Mouse (Mus musculus) neural tube, embryonic 11.5 days (tissue): ENCODE results near the gene Olfr60. TPM values are rescaled to one million over a fixed set of nuclear protein-coding genes. Genes with fewer than 3 reads are reported as not detected.

Experiments used
- ATAC-seq: fragments of 200-750 bp; cut with Nextera tagmentation; 2 replicates; pipeline ENCODE4 v1.8.0; 2017; ENCODE audit warnings: moderate number of reproducible peaks, mild to moderate bottlenecking, moderate TSS enrichment, moderate library complexity; ENCODE audit not compliant: insufficient read depth, low FRiP score, low TSS enrichment
- DNase-seq: peaks from one replicate; pipeline ENCODE4 v3.0.0-alpha.2; 2015; ENCODE audit warnings: low spot score
- H3K27ac ChIP-seq: fragments of 300-500 bp; sonication (generic); 2 replicates; pipeline ENCODE4 v1.5.1; 2014; ENCODE audit warnings: low read depth, mild to moderate bottlenecking, low read length
- H3K27me3 ChIP-seq: fragments of 300-500 bp; sonication (generic); 2 replicates; pipeline ENCODE4 v1.6.1; 2014; ENCODE audit warnings: mild to moderate bottlenecking, low read length, mixed read lengths; ENCODE audit not compliant: control insufficient read depth, insufficient read depth
- H3K36me3 ChIP-seq: fragments of 300-500 bp; sonication (generic); 2 replicates; pipeline ENCODE4 v1.6.1; 2014; ENCODE audit warnings: mild to moderate bottlenecking, low read length, moderate library complexity, mixed read lengths; ENCODE audit not compliant: control insufficient read depth, insufficient read depth
- H3K4me1 ChIP-seq: fragments of 300-500 bp; sonication (generic); 2 replicates; pipeline ENCODE4 v1.6.1; 2014; ENCODE audit warnings: low read length, mixed read lengths; ENCODE audit not compliant: control insufficient read depth, insufficient read depth
- H3K4me2 ChIP-seq: fragments of 300-500 bp; sonication (generic); 2 replicates; pipeline ENCODE4 v1.6.1; 2014; ENCODE audit warnings: low read depth, mild to moderate bottlenecking, moderate library complexity
- H3K4me3 ChIP-seq: fragments of 300-500 bp; sonication (generic); 2 replicates; pipeline ENCODE4 v1.5.1; 2014; ENCODE audit warnings: low read depth, low read length
- H3K9ac ChIP-seq: fragments of 300-500 bp; sonication (generic); 2 replicates; pipeline ENCODE4 v1.6.1; 2014; ENCODE audit warnings: mild to moderate bottlenecking, low read length
- H3K9me3 ChIP-seq: fragments of 300-500 bp; sonication (generic); 2 replicates; pipeline ENCODE4 v1.6.1; 2016; ENCODE audit warnings: low read length; ENCODE audit not compliant: control insufficient read depth
- WGBS: fragments of 180-500 bp; shearing (Covaris S2); extraction: QIAGEN DNeasy Blood & Tissue Kit; methylation state at CpG from one replicate; pipeline ENCODE4 v1.1.7; 2014; 5-methylcytosine and 5-hydroxymethylcytosine counted together
- polyA plus RNA-seq: library from polyadenylated mRNA; unstranded; fragments of >200 nt; fragmentation: Nextera tagmentation; extraction: Ambion mirVana; gene quantifications from 2 replicates; pipeline ENCODE4 v1.2.1, GENCODE M21; 2014

Olfr60 gene
- polyA plus RNA-seq, 1 experiment from 2014 or later: not detected

GRCm38 (mm10) chr7:140319861-140320385 is 41.5 kb downstream of the Olfr60 start:
- 84% methylated on average over 3 of the region's 3 CpGs for WGBS
- H3K9ac ChIP-seq: no peak overlapping the region
- DNase-seq: no peak

GRCm38 (mm10) chr7:140299416-140299815 is 62.1 kb downstream of the Olfr60 start:
- DNase-seq (no peak), ATAC-seq (no peak)
- H3K9me3 ChIP-seq: no peaks in the 10 kb centered on the region
- H3K4me2 ChIP-seq: no peak overlapping the region
- no peaks in the 10 kb centered on the region for H3K36me3 ChIP-seq
- H3K27ac ChIP-seq: no peak overlapping the region
- H3K27me3 ChIP-seq: no peaks in the 10 kb centered on the region
- no peak overlapping the region for H3K9ac ChIP-seq
- no peak overlapping the region for H3K4me3 ChIP-seq
- H3K4me1 ChIP-seq: no peaks in the 10 kb centered on the region
- 86% methylated on average over 3 of the region's 3 CpGs for WGBS

More at GRCm38 (mm10) chr7:140319861-140320385, 41.5 kb downstream of the Olfr60 start:
- Histone ChIP-seq H3K27me3 (no peaks in the 10 kb centered on the region), H3K4me3 (no peak overlapping the region), H3K36me3 (no peaks in the 10 kb centered on the region), H3K4me1 (no peaks in the 10 kb centered on the region), H3K27ac (no peak overlapping the region), H3K4me2 (no peak overlapping the region), H3K9me3 (no peaks in the 10 kb centered on the region)
- ATAC-seq: no peak

DNA sequence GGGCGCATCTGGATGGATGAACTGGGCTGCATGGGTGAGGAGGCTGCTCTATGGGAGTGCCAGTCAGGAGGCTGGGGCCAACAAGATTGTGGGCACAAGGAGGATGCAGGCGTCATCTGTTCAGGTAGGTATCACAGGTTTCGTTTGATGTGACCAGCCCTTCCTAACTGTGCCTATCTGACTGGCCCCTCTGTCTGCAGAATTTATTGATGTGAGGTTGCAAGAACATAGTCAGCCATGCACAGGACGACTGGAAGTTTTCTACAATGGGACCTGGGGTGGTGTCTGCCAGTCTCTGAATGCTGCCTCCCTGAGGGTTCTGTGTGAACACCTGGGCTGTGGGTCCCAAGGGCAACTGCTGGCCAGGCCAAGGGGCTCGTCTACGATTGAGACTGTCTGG is 64.6 kb downstream of the Olfr60 start:
- Histone ChIP-seq H3K9me3 (no peaks in the 10 kb centered on the region), H3K36me3 (no peaks in the 10 kb centered on the region), H3K27ac (no peak overlapping the region), H3K9ac (no peak overlapping the region), H3K4me3 (no peak overlapping the region), H3K4me1 (no peaks in the 10 kb centered on the region), H3K27me3 (no peaks in the 10 kb centered on the region), H3K4me2 (no peak overlapping the region)
- no peak for DNase-seq
- WGBS: 84% methylated on average over 6 of the region's 6 CpGs
- ATAC-seq: no peak

- Histone ChIP-seq H3K27me3 (no peaks in the 10 kb centered on the region), H3K4me2 (no peak overlapping the region), H3K9me3 (no peaks in the 10 kb centered on the region), H3K4me3 (no peak overlapping the region), H3K9ac (no peak overlapping the region), H3K4me1 (no peaks in the 10 kb centered on the region), H3K27ac (no peak overlapping the region), H3K36me3 (no peaks in the 10 kb centered on the region)
- WGBS: 91% methylated on average over 9 of the region's 9 CpGs
- no peak for DNase-seq
- ATAC-seq: no peak
These were observed 65.7 kb downstream of the Olfr60 start for GRCm38 (mm10) chr7:140295746-140296145.

Other genes with a start within 250 kb of the Olfr60 start
- gene Paox, start 245.9 kb downstream of the Olfr60 start, polyA plus RNA-seq: 15.6 and 16.1 TPM in 2 replicates
- gene Echs1, start 245.2 kb downstream of the Olfr60 start, polyA plus RNA-seq: 160 and 162 TPM in 2 replicates
- 19.5 and 21.7 TPM in 2 replicates for gene Mtg1, start 224.1 kb downstream of the Olfr60 start, polyA plus RNA-seq
- 0.72 and 1.2 TPM in 2 replicates for gene Sprn, start 206.8 kb downstream of the Olfr60 start, polyA plus RNA-seq
- gene Olfr522, start 196.9 kb downstream of the Olfr60 start, polyA plus RNA-seq: not detected in 2 replicates
- not detected in 2 replicates for gene Olfr523, start 188.5 kb downstream of the Olfr60 start, polyA plus RNA-seq
- gene Olfr524, start 155.7 kb downstream of the Olfr60 start, polyA plus RNA-seq: not detected in 2 replicates
- gene Cd163l1, start 143.4 kb downstream of the Olfr60 start, polyA plus RNA-seq: not detected in 2 replicates
- gene 5830411N06Rik, start 114.4 kb downstream of the Olfr60 start, polyA plus RNA-seq: not detected in 2 replicates
- gene Olfr525, start 40.8 kb downstream of the Olfr60 start, polyA plus RNA-seq: not detected in 2 replicates
- gene Olfr527, start 27.7 kb downstream of the Olfr60 start, polyA plus RNA-seq: not detected in 2 replicates
- gene Olfr530, start 14.7 kb upstream of the Olfr60 start, polyA plus RNA-seq: not detected in 2 replicates
- gene Olfr531, start 41.2 kb upstream of the Olfr60 start, polyA plus RNA-seq: not detected in 2 replicates
- gene Olfr532, start 60.0 kb upstream of the Olfr60 start, polyA plus RNA-seq: not detected in 2 replicates
- gene Olfr533, start 101.7 kb upstream of the Olfr60 start, polyA plus RNA-seq: not detected in 2 replicates
- not detected in 2 replicates for gene Olfr535, start 122.5 kb upstream of the Olfr60 start, polyA plus RNA-seq
- gene Olfr536, start 145.7 kb upstream of the Olfr60 start, polyA plus RNA-seq: not detected in 2 replicates
- not detected in 2 replicates for gene Olfr538, start 206.2 kb upstream of the Olfr60 start, polyA plus RNA-seq
- not detected in 2 replicates for gene Olfr46, start 239.6 kb upstream of the Olfr60 start, polyA plus RNA-seq